Mouse (Mus musculus) bone marrow, adult 2 months (tissue): Measurements from ENCODE around the gene Napa.

Experiments
- CTCF ChIP-seq: fragments of 200-500 bp; IDR thresholded peaks from 2 replicates; pipeline ENCODE4 v1.5.1; 2011; ENCODE audit warnings: low read length, control low read depth; ENCODE audit not compliant: control insufficient read depth, insufficient read depth
- POLR2A ChIP-seq: fragments of 200-500 bp; IDR thresholded peaks from 2 replicates; pipeline ENCODE4 v1.6.1; 2011; ENCODE audit warnings: low read depth, mild to moderate bottlenecking, control low read depth, low read length, borderline replicate concordance; ENCODE audit not compliant: control insufficient read depth

GRCm38 (mm10) chr7:16153522-16153921 is 55.3 kb downstream of the Napa start:
- TF ChIP-seq CTCF = peak; percentile 76
- no peak for TF ChIP-seq POLR2A
